Mouse (Mus musculus) ES-Bruce4 (cell line): ENCODE results near the gene Rbfox3. TPM values are rescaled to one million over a fixed set of nuclear protein-coding genes. Genes with fewer than 3 reads are reported as not detected.

Experiments used
- H3K27ac ChIP-seq: 2 replicates; pipeline ENCODE4 v1.5.1; 2012; ENCODE audit warnings: low read length, inconsistent platforms; ENCODE audit not compliant: insufficient read depth
- H3K27me3 ChIP-seq: 2 replicates; pipeline ENCODE4 v1.6.1; 2012; ENCODE audit warnings: mild to moderate bottlenecking, low read length, inconsistent platforms; ENCODE audit not compliant: control insufficient read depth, poor library complexity, insufficient read depth, severe bottlenecking
- H3K36me3 ChIP-seq: 2 replicates; pipeline ENCODE4 v1.6.1; 2012; ENCODE audit warnings: inconsistent platforms, mild to moderate bottlenecking, low read length, moderate library complexity; ENCODE audit not compliant: control insufficient read depth, poor library complexity, insufficient read depth, severe bottlenecking
- H3K4me1 ChIP-seq: one replicate; pipeline ENCODE4 v1.8.1; 2011; ENCODE audit warnings: low read length; ENCODE audit not compliant: control insufficient read depth, insufficient read depth
- H3K4me3 ChIP-seq: 2 replicates; pipeline ENCODE4 v1.5.1; 2011; ENCODE audit warnings: low read depth, mild to moderate bottlenecking, low read length
- H3K9ac ChIP-seq: 2 replicates; pipeline ENCODE4 v1.6.1; 2012; ENCODE audit warnings: low read depth, mild to moderate bottlenecking, inconsistent platforms; ENCODE audit not compliant: poor library complexity, severe bottlenecking
- H3K9me3 ChIP-seq: replicated peaks from 2 replicates; pipeline ENCODE4 v1.6.1; 2012; ENCODE audit warnings: mild to moderate bottlenecking, low read length, inconsistent platforms; ENCODE audit not compliant: control insufficient read depth, poor library complexity, insufficient read depth, severe bottlenecking
- CTCF ChIP-seq: IDR thresholded peaks from one replicate; pipeline ENCODE4 v1.8.1; 2011; ENCODE audit warnings: low read depth, low read length
- EP300 ChIP-seq: IDR thresholded peaks from 2 replicates; pipeline ENCODE4 v1.6.1; 2011; ENCODE audit warnings: low read depth, low read length; ENCODE audit not compliant: insufficient read depth
- POLR2A ChIP-seq: IDR thresholded peaks from one replicate; pipeline ENCODE4 v1.8.1; 2011; ENCODE audit warnings: low read length; ENCODE audit not compliant: insufficient read depth
- polyA plus RNA-seq: library from polyadenylated mRNA; stranded (reverse); fragments of >200 nt; gene quantifications from 2 replicates; pipeline ENCODE4 v1.2.4, GENCODE M21; 2011; ENCODE audit warnings: low read depth; ENCODE audit not compliant: missing spikeins, insufficient read depth, insufficient read length

Gene Rbfox3
- polyA plus RNA-seq, 1 experiment, result 0.85 TPM

- no peaks in the 10 kb centered on the region for H3K4me1 ChIP-seq
- no peaks in the 10 kb centered on the region for H3K27me3 ChIP-seq
- no peak overlapping the region for H3K27ac ChIP-seq
- no peaks in the 10 kb centered on the region for H3K36me3 ChIP-seq
- H3K4me3 ChIP-seq, result no peak overlapping the region
- H3K9ac ChIP-seq, result no peak overlapping the region
- no peak for TF ChIP-seq POLR2A
- TF ChIP-seq EP300, result no peak
- TF ChIP-seq CTCF, result peak; percentile 87
- no peaks in the 10 kb centered on the region for H3K9me3 ChIP-seq
Measured at GRCm38 (mm10) chr11:118738323-118738722, 173.1 kb downstream of the Rbfox3 start.

- no peak overlapping the region for H3K27ac ChIP-seq
- TF ChIP-seq EP300 (no peak), CTCF (no peak), POLR2A (no peak)
- no peak overlapping the region for H3K4me3 ChIP-seq
- H3K4me1 ChIP-seq, result no peaks in the 10 kb centered on the region
- H3K27me3 ChIP-seq, result no peaks in the 10 kb centered on the region
- no peaks in the 10 kb centered on the region for H3K9me3 ChIP-seq
- no peaks in the 10 kb centered on the region for H3K36me3 ChIP-seq
- no peak overlapping the region for H3K9ac ChIP-seq
Measured at GRCm38 (mm10) chr11:118737821-118738220, 173.6 kb downstream of the Rbfox3 start.

- H3K27ac ChIP-seq, result no peak overlapping the region
- TF ChIP-seq EP300, result no peak
- TF ChIP-seq POLR2A, result no peak
- no peak for TF ChIP-seq CTCF
- H3K36me3 ChIP-seq, result no peaks in the 10 kb centered on the region
- H3K27me3 ChIP-seq, result no peaks in the 10 kb centered on the region
- no peaks in the 10 kb centered on the region for H3K4me1 ChIP-seq
- no peak overlapping the region for H3K4me3 ChIP-seq
- no peak overlapping the region for H3K9ac ChIP-seq
- no peaks in the 10 kb centered on the region for H3K9me3 ChIP-seq
Measured at GRCm38 (mm10) chr11:118736993-118737392, 174.4 kb downstream of the Rbfox3 start.

- no peaks in the 10 kb centered on the region for H3K9me3 ChIP-seq
- H3K27ac ChIP-seq, result no peak overlapping the region
- H3K9ac ChIP-seq, result no peak overlapping the region
- no peaks in the 10 kb centered on the region for H3K36me3 ChIP-seq
- no peaks in the 10 kb centered on the region for H3K27me3 ChIP-seq
- TF ChIP-seq CTCF (no peak), EP300 (no peak), POLR2A (no peak)
- H3K4me1 ChIP-seq, result peaks cover 2% of the 10 kb centered on the region
- H3K4me3 ChIP-seq, result no peak overlapping the region
Measured at GRCm38 (mm10) chr11:118731655-118732054, 179.7 kb downstream of the Rbfox3 start.

GRCm38 (mm10) chr11:118729373-118729772, 182.0 kb downstream of the Rbfox3 start:
- peaks cover 2% of the 10 kb centered on the region for H3K4me1 ChIP-seq
- H3K9me3 ChIP-seq, result no peaks in the 10 kb centered on the region
- no peak overlapping the region for H3K4me3 ChIP-seq
- H3K9ac ChIP-seq, result no peak overlapping the region
- no peak for TF ChIP-seq EP300
- no peaks in the 10 kb centered on the region for H3K36me3 ChIP-seq
- H3K27ac ChIP-seq, result no peak overlapping the region
- no peaks in the 10 kb centered on the region for H3K27me3 ChIP-seq

- TF ChIP-seq CTCF (no peak), POLR2A (no peak), EP300 (no peak)
- H3K4me1 ChIP-seq, result peaks cover 2% of the 10 kb centered on the region
- no peaks in the 10 kb centered on the region for H3K36me3 ChIP-seq
- H3K27ac ChIP-seq, result no peak overlapping the region
- no peak overlapping the region for H3K9ac ChIP-seq
- 0 out of 2 replicates have a peak overlapping the region, but pooled peaks have one; percentile 15 for H3K4me3 ChIP-seq
- H3K9me3 ChIP-seq, result no peaks in the 10 kb centered on the region
- no peaks in the 10 kb centered on the region for H3K27me3 ChIP-seq
Measured at GRCm38 (mm10) chr11:118728797-118729196, 182.6 kb downstream of the Rbfox3 start.
